Mouse (Mus musculus): ENCODE data around the gene Scfd2. TPM values are rescaled to one million over a fixed set of nuclear protein-coding genes. Genes with fewer than 3 reads are reported as not detected.
A peak's percentile ranks its signal among the peaks of the same experiment; 100 is the strongest.

Gene Scfd2
- total RNA-seq (2014; rRNA removed) (11.5 and 15.8 TPM in 2 replicates), polyA plus RNA-seq (2012; rRNA removed) (8.5 and 8.8 TPM in 2 replicates)

- H3K4me3 ChIP-seq (ENCODE audit: insufficient read depth, low read depth, low read length) = peak within 1 kb of the TSS; percentile 75
- H3K36me3 ChIP-seq (ENCODE audit: control insufficient read depth, insufficient read depth, low read length) = no peaks in the 10 kb centered on the region
- no peak within 1 kb of the TSS for H3K27ac ChIP-seq (replicated peaks; ENCODE audit: insufficient read depth, low read depth, low read length)
- H3K4me1 ChIP-seq (ENCODE audit: control insufficient read depth, insufficient read depth, low read length) = peaks cover 13% of the 10 kb centered on the region
- peak within 1 kb of the TSS; percentile 68 for H3K9ac ChIP-seq (ENCODE audit: low read depth, low read length)
- WGBS = 4% methylated on average over 35 of the region's 35 CpGs
- H3K79me2 ChIP-seq (ENCODE audit: control insufficient read depth, insufficient read depth, low read length) = peaks cover 12% of the 10 kb centered on the region; the same call in 1 of the 2 replicates
- TF ChIP-seq POLR2A (IDR thresholded peaks at IDR 0.05; ENCODE audit: extremely low read depth, insufficient read depth, low read length) (no peak), CTCF (IDR thresholded peaks at IDR 0.05; ENCODE audit: low read depth, low read length) (no peak)
- peak; percentile 84 for DNase-seq (ENCODE audit: extremely low read depth, low read depth, low spot score)
- H3K27me3 ChIP-seq (ENCODE audit: control insufficient read depth, insufficient read depth, low read length) = no peaks in the 10 kb centered on the region
Measured at GRCm38 (mm10) chr5:74531630-74532280, at the start of gene Scfd2. Gene Scfd2 (minus strand): TSS chr5:74531759.

- H3K4me1 ChIP-seq (ENCODE audit: control insufficient read depth, insufficient read depth, low read length) = no peaks in the 10 kb centered on the region
- H3K36me3 ChIP-seq (ENCODE audit: control insufficient read depth, insufficient read depth, low read length) = peaks cover 38% of the 10 kb centered on the region
- no peaks in the 10 kb centered on the region for H3K79me2 ChIP-seq (ENCODE audit: control insufficient read depth, insufficient read depth, low read length)
- DNase-seq (ENCODE audit: extremely low read depth, low read depth, low spot score) = no peak
- H3K4me3 ChIP-seq (ENCODE audit: insufficient read depth, low read depth, low read length) = no peak overlapping the region
- H3K27me3 ChIP-seq (ENCODE audit: control insufficient read depth, insufficient read depth, low read length) = no peaks in the 10 kb centered on the region
- 76% methylated on average over 6 of the region's 6 CpGs for WGBS
- TF ChIP-seq POLR2A (IDR thresholded peaks at IDR 0.05; ENCODE audit: extremely low read depth, insufficient read depth, low read length) (no peak), CTCF (IDR thresholded peaks at IDR 0.05; ENCODE audit: low read depth, low read length) (no peak)
- H3K9ac ChIP-seq (ENCODE audit: low read depth, low read length) = no peak overlapping the region
- H3K27ac ChIP-seq (replicated peaks; ENCODE audit: insufficient read depth, low read depth, low read length) = no peak overlapping the region
Measured at GRCm38 (mm10) chr5:74571767-74572166, 40.2 kb upstream of the Scfd2 start.

- peaks cover 2% of the 10 kb centered on the region; the same call in 1 of the 2 replicates for H3K4me1 ChIP-seq (ENCODE audit: control insufficient read depth, insufficient read depth, low read length)
- no peak overlapping the region for H3K4me3 ChIP-seq (ENCODE audit: insufficient read depth, low read depth, low read length)
- H3K27ac ChIP-seq (replicated peaks; ENCODE audit: insufficient read depth, low read depth, low read length) = no peak overlapping the region
- H3K9ac ChIP-seq (ENCODE audit: low read depth, low read length) = no peak overlapping the region
- peaks cover 49% of the 10 kb centered on the region for H3K36me3 ChIP-seq (ENCODE audit: control insufficient read depth, insufficient read depth, low read length)
- peak; percentile 71 for DNase-seq (ENCODE audit: extremely low read depth, low read depth, low spot score)
- TF ChIP-seq CTCF (IDR thresholded peaks at IDR 0.05; ENCODE audit: low read depth, low read length) = no peak
- no peak for TF ChIP-seq POLR2A (IDR thresholded peaks at IDR 0.05; ENCODE audit: extremely low read depth, insufficient read depth, low read length)
- H3K79me2 ChIP-seq (ENCODE audit: control insufficient read depth, insufficient read depth, low read length) = no peaks in the 10 kb centered on the region; the same call in 1 of the 2 replicates
- no peaks in the 10 kb centered on the region for H3K27me3 ChIP-seq (ENCODE audit: control insufficient read depth, insufficient read depth, low read length)
- 23% methylated on average over 1 of the region's 1 CpGs for WGBS
Measured at GRCm38 (mm10) chr5:74561151-74561550, 29.6 kb upstream of the Scfd2 start.

- H3K4me3 ChIP-seq (ENCODE audit: insufficient read depth, low read depth, low read length) = no peak overlapping the region
- DNase-seq (ENCODE audit: extremely low read depth, low read depth, low spot score) = no peak
- TF ChIP-seq POLR2A (IDR thresholded peaks at IDR 0.05; ENCODE audit: extremely low read depth, insufficient read depth, low read length) (no peak), CTCF (IDR thresholded peaks at IDR 0.05; ENCODE audit: low read depth, low read length) (no peak)
- no peak overlapping the region for H3K27ac ChIP-seq (replicated peaks; ENCODE audit: insufficient read depth, low read depth, low read length)
- H3K9ac ChIP-seq (ENCODE audit: low read depth, low read length) = no peak overlapping the region
- H3K79me2 ChIP-seq (ENCODE audit: control insufficient read depth, insufficient read depth, low read length) = no peaks in the 10 kb centered on the region; the same call in 1 of the 2 replicates
- no peaks in the 10 kb centered on the region for H3K27me3 ChIP-seq (ENCODE audit: control insufficient read depth, insufficient read depth, low read length)
- H3K4me1 ChIP-seq (ENCODE audit: control insufficient read depth, insufficient read depth, low read length) = no peaks in the 10 kb centered on the region
- H3K36me3 ChIP-seq (ENCODE audit: control insufficient read depth, insufficient read depth, low read length) = peaks cover 50% of the 10 kb centered on the region
- WGBS = 90% methylated on average over 8 of the region's 8 CpGs
Measured at GRCm38 (mm10) chr5:74549566-74549965, 18.0 kb upstream of the Scfd2 start.

DNA sequence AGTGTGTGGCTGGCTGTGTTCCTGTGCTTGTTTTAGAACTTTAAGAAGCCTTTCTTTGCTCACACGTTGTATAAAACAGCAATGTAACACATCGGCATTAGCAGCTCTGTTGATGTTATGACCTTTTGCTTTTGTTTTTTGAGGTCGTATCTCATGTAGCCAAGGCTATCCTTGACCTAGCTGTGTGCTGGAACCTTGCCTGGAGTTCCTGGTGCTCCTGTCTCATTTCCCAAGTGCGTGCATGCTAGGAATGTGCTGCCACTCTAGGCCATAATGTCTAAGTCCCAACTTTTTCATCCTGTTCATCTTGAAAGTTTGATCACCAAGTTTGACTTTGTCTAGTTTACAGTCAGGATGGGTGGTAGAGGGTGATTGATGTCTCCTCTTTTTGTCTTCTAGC lies 14.0 kb upstream of the Scfd2 start:
- Histone ChIP-seq H3K36me3 (ENCODE audit: control insufficient read depth, insufficient read depth, low read length) (peaks cover 47% of the 10 kb centered on the region), H3K4me3 (ENCODE audit: insufficient read depth, low read depth, low read length) (no peak overlapping the region), H3K79me2 (ENCODE audit: control insufficient read depth, insufficient read depth, low read length) (no peaks in the 10 kb centered on the region; the same call in 1 of the 2 replicates), H3K4me1 (ENCODE audit: control insufficient read depth, insufficient read depth, low read length) (peaks cover 2% of the 10 kb centered on the region; the same call in 1 of the 2 replicates), H3K27ac (replicated peaks; ENCODE audit: insufficient read depth, low read depth, low read length) (no peak overlapping the region), H3K9ac (ENCODE audit: low read depth, low read length) (no peak overlapping the region), H3K27me3 (ENCODE audit: control insufficient read depth, insufficient read depth, low read length) (no peaks in the 10 kb centered on the region)
- no peak for DNase-seq (ENCODE audit: extremely low read depth, low read depth, low spot score)
- 64% methylated on average over 4 of the region's 4 CpGs for WGBS
- TF ChIP-seq POLR2A (IDR thresholded peaks at IDR 0.05; ENCODE audit: extremely low read depth, insufficient read depth, low read length) (no peak), CTCF (IDR thresholded peaks at IDR 0.05; ENCODE audit: low read depth, low read length) (no peak)

Measured in liver, adult 2 months (tissue).